7 mouse cellular contexts compared by ENCODE assay signal in the genomic region with DNA sequence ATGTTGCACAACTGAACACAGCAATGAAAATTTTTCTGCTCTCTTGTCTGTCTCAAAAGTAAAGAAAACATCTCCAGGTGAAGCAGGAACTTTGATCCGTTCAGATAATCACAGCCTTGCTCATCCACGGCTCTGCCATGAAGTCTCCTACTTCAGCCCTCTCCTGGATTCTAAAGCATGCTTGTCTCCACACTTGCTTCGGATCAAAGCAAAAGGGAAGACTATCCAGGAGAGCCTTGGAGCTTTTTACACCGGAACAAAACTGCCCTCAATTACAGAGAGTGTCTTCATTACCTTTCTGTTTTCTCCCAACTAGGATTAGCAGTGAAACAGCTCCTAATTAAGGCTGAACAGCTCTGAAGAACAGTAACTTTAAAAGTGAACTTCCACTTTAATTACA. TPM values are rescaled to one million over a fixed set of nuclear protein-coding genes. Genes with fewer than 3 reads are reported as not detected.
A peak's percentile ranks its signal among the peaks of the same experiment; 100 is the strongest.
DNase-seq lines count a peak whose midpoint lies in the region; ATAC-seq and TF ChIP-seq lines count a peak whose summit lies in the region.

No protein-coding gene starts in this region.

- H3K9me3 ChIP-seq in forebrain, embryonic 11.5 days (ENCODE audit: control insufficient read depth, low read length), result no peaks in the 10 kb centered on the region
- no peaks in the 10 kb centered on the region for H3K9me3 ChIP-seq in limb, embryonic 12.5 days

- no peaks in the 10 kb centered on the region for H3K27me3 ChIP-seq in forebrain, embryonic 11.5 days (ENCODE audit: control insufficient read depth, insufficient read depth, low read length)
- H3K27me3 ChIP-seq in limb, embryonic 12.5 days, result no peaks in the 10 kb centered on the region
- H3K27me3 ChIP-seq in small intestine, adult 2 months (ENCODE audit: control insufficient read depth, insufficient read depth, low read length), result no peaks in the 10 kb centered on the region

- TF ChIP-seq CTCF in lung, adult 2 months (IDR thresholded peaks at IDR 0.05; ENCODE audit: insufficient read depth, low read length), result no peak
- no peak for TF ChIP-seq CTCF in small intestine, adult 2 months (IDR thresholded peaks at IDR 0.05; ENCODE audit: extremely low read depth, insufficient read length, insufficient replicate concordance, low read depth, low read length)

- H3K4me1 ChIP-seq in lung, adult 2 months (ENCODE audit: control insufficient read depth, insufficient read depth, low read length), result peaks cover 10% of the 10 kb centered on the region
- peaks cover 2% of the 10 kb centered on the region; the same call in 1 of the 2 replicates for H3K4me1 ChIP-seq in forebrain, embryonic 11.5 days (replicated peaks; ENCODE audit: control insufficient read depth, insufficient read depth, low read length)
- H3K4me1 ChIP-seq in limb, embryonic 12.5 days (replicated peaks), result peaks cover 37% of the 10 kb centered on the region
- peaks cover 5% of the 10 kb centered on the region for H3K4me1 ChIP-seq in small intestine, adult 2 months (ENCODE audit: control insufficient read depth, insufficient read depth, insufficient read length, low read length)

- WGBS in lung, adult 2 months, result 9% methylated on average over 4 of the region's 4 CpGs
- WGBS in forebrain, embryonic 11.5 days, result 0% methylated on average over 4 of the region's 4 CpGs
- WGBS in limb, embryonic 12.5 days, result under 1% methylated on average over 4 of the region's 4 CpGs
- 8% methylated on average over 4 of the region's 4 CpGs for WGBS in small intestine, adult 2 months

- peak overlapping the region; percentile 91 for H3K9ac ChIP-seq in forebrain, embryonic 11.5 days (ENCODE audit: low read length)
- H3K9ac ChIP-seq in limb, embryonic 12.5 days (replicated peaks), result peak overlapping the region; percentile 97; the same call in 1 of the 2 replicates

- no peak overlapping the region for H3K27ac ChIP-seq in forebrain, embryonic 11.5 days (ENCODE audit: low read depth, low read length)
- H3K27ac ChIP-seq in limb, embryonic 12.5 days, result no peak overlapping the region
- H3K27ac ChIP-seq in small intestine, adult 2 months (ENCODE audit: insufficient read depth, low read depth, low read length), result 0 out of 2 replicates have a peak overlapping the region, but pooled peaks have one; percentile 3

- H3K4me3 ChIP-seq in lung, adult 2 months (replicated peaks; ENCODE audit: extremely low read depth, low read depth, low read length), result peak overlapping the region; percentile 56
- peak overlapping the region; percentile 93 for H3K4me3 ChIP-seq in forebrain, embryonic 11.5 days (ENCODE audit: low read depth, low read length)
- peak overlapping the region; percentile 97 for H3K4me3 ChIP-seq in limb, embryonic 12.5 days (replicated peaks)
- H3K4me3 ChIP-seq in small intestine, adult 2 months (ENCODE audit: low read depth, low read length), result no peak overlapping the region

- no peak for TF ChIP-seq POLR2A in lung, adult 2 months (IDR thresholded peaks at IDR 0.05; ENCODE audit: borderline replicate concordance, extremely low read depth, low read depth, low read length)
- TF ChIP-seq POLR2A in small intestine, adult 2 months (IDR thresholded peaks at IDR 0.05; ENCODE audit: low read depth, low read length), result no peak

- DNase-seq in lung, adult 2 months, result no peak
- no peak for DNase-seq in lung, postnatal 25 days (ENCODE audit: low spot score)
- DNase-seq in forebrain, embryonic 11.5 days (ENCODE audit: low spot score), result no peak
- no peak for DNase-seq in testis, postnatal 10 days (ENCODE audit: low spot score)
- DNase-seq in spleen, postnatal 36 days (ENCODE audit: low spot score in 2 of 2), result no peak

- peak overlapping the region; percentile 96 for H3K4me2 ChIP-seq in forebrain, embryonic 11.5 days (ENCODE audit: low read depth, low read length, severe bottlenecking)
- H3K4me2 ChIP-seq in limb, embryonic 12.5 days, result peak overlapping the region; percentile 83

- H3K36me3 ChIP-seq in forebrain, embryonic 11.5 days (ENCODE audit: control insufficient read depth, insufficient read depth, low read length), result no peaks in the 10 kb centered on the region
- H3K36me3 ChIP-seq in limb, embryonic 12.5 days, result 0 out of 2 replicates have a peak, but pooled peaks cover 4% of the 10 kb centered on the region
- H3K36me3 ChIP-seq in small intestine, adult 2 months (ENCODE audit: control insufficient read depth, insufficient read depth, low read length), result no peaks in the 10 kb centered on the region

- no peak for ATAC-seq in forebrain, embryonic 11.5 days (replicated peaks; ENCODE audit: low FRiP score)
- no peak for ATAC-seq in limb, embryonic 12.5 days (ENCODE audit: insufficient number of reproducible peaks, insufficient read depth, low FRiP score, low TSS enrichment, low read depth)

RNA-seq across cellular contexts. Expression of a gene that starts 1.4 kb away (rescaled TPM):
- 101 and 116 TPM in 2 replicates for polyA plus RNA-seq in lung, adult 2 months (2012; rRNA removed)
- polyA plus RNA-seq in forebrain, embryonic 11.5 days (2014; fragmentation: Nextera tagmentation; extraction: Ambion mirVana), result 31.4 and 31.5 TPM in 2 replicates
- polyA plus RNA-seq in limb, embryonic 12.5 days (2016; fragmentation: Nextera tagmentation; extraction: Ambion mirVana), result 32.4 and 37.8 TPM in 2 replicates
- 15.2 and 22.8 TPM in 2 replicates for polyA plus RNA-seq in small intestine, adult 2 months (2012; rRNA removed)
